Mouse (Mus musculus) urinary bladder, adult 18-20 months (tissue): ENCODE data around the gene Ppp2r3d.

Experiments used
- DNase-seq, 2 experiments: peaks; one replicate each; pipeline ENCODE4 v3.0.0; 2022; ENCODE audit warnings: low spot score in 2 of 2, mixed read lengths in 2 of 2

Ppp2r3d gene

GRCm38 (mm10) chr9:124411553-124411952 lies 65.1 kb downstream of the Ppp2r3d start:
- DNase-seq, result no peak

GRCm38 (mm10) chr9:124408564-124408963 lies 68.1 kb downstream of the Ppp2r3d start:
- DNase-seq, result no peak
